In genomic region chr1:189362579-189362978, GRCm38 (mm10) we compare ENCODE assay signal across 21 mouse cellular contexts. TPM values are rescaled to one million over a fixed set of nuclear protein-coding genes. Genes with fewer than 3 reads are reported as not detected.
DNase-seq lines count a peak whose midpoint lies in the region; ATAC-seq and TF ChIP-seq lines count a peak whose summit lies in the region.
"Had no signal": no experiment of that assay in that cellular context is flagged by ENCODE, and none has a peak within 500 bp of the region (broad histone marks: within the 10 kb centered on the region; RNA-seq: fewer than 3 reads in every experiment).

No protein-coding gene starts in this region.

- no peaks in the 10 kb centered on the region for H3K36me3 ChIP-seq in midbrain, embryonic 10.5 days
- H3K36me3 ChIP-seq in midbrain, postnatal 0 days (ENCODE audit: insufficient read depth, low read length) = no peaks in the 10 kb centered on the region
- H3K36me3 ChIP-seq: embryonic facial prominence, embryonic 12.5 days; forebrain, embryonic 15.5 days; heart, embryonic 12.5 days; hindbrain, embryonic 15.5 days had no signal

- no peak overlapping the region for H3K4me3 ChIP-seq in midbrain, embryonic 10.5 days
- H3K4me3 ChIP-seq in midbrain, postnatal 0 days (ENCODE audit: low read depth, low read length) = no peak overlapping the region
- H3K4me3 ChIP-seq: embryonic facial prominence, embryonic 12.5 days; forebrain, embryonic 15.5 days; heart, embryonic 12.5 days; hindbrain, embryonic 15.5 days had no signal

- peak; percentile 41; the same call in 1 of the 2 replicates for ATAC-seq in cerebellum, adult (ENCODE audit: insufficient number of reproducible peaks, low FRiP score, low TSS enrichment)
- no peak for ATAC-seq in midbrain, postnatal 0 days (ENCODE audit: low FRiP score)
- no peak for ATAC-seq in inflammation-experienced regulatory T-cells, adult 6 months
- ATAC-seq in frontal cortex, adult (ENCODE audit: low TSS enrichment) = no peak
- ATAC-seq: activated CD4-positive, CD25-positive, alpha-beta regulatory T cell, adult 4 months; forebrain, embryonic 15.5 days; intestine, postnatal 0 days had no signal

- no peaks in the 10 kb centered on the region for H3K27me3 ChIP-seq in midbrain, embryonic 10.5 days (ENCODE audit: low read depth, poor library complexity, severe bottlenecking)
- no peaks in the 10 kb centered on the region for H3K27me3 ChIP-seq in midbrain, postnatal 0 days (ENCODE audit: insufficient read depth, low read length)
- H3K27me3 ChIP-seq: embryonic facial prominence, embryonic 12.5 days; forebrain, embryonic 15.5 days; heart, embryonic 12.5 days; hindbrain, embryonic 15.5 days had no signal

- H3K4me1 ChIP-seq in midbrain, embryonic 10.5 days = no peaks in the 10 kb centered on the region; the same call in 1 of the 2 replicates
- no peaks in the 10 kb centered on the region for H3K4me1 ChIP-seq in midbrain, postnatal 0 days (ENCODE audit: insufficient read depth, low read length)
- H3K4me1 ChIP-seq: embryonic facial prominence, embryonic 12.5 days; forebrain, embryonic 15.5 days; heart, embryonic 12.5 days; hindbrain, embryonic 15.5 days had no signal

- no peak overlapping the region for H3K9ac ChIP-seq in midbrain, postnatal 0 days (replicated peaks; ENCODE audit: low read length, poor library complexity, severe bottlenecking)
- H3K9ac ChIP-seq: embryonic facial prominence, embryonic 12.5 days; forebrain, embryonic 15.5 days; heart, embryonic 12.5 days; hindbrain, embryonic 15.5 days had no signal

- 0 out of 2 replicates have a peak overlapping the region, but pooled peaks have one; percentile 6 for H3K27ac ChIP-seq in midbrain, embryonic 10.5 days (replicated peaks)
- no peak overlapping the region for H3K27ac ChIP-seq in midbrain, postnatal 0 days (ENCODE audit: low read depth, low read length)
- H3K27ac ChIP-seq: embryonic facial prominence, embryonic 12.5 days; forebrain, embryonic 15.5 days; hindbrain, embryonic 15.5 days had no signal

- WGBS in midbrain, embryonic 10.5 days = 87% methylated on average over 6 of the region's 6 CpGs
- WGBS in midbrain, postnatal 0 days = 71% methylated on average over 6 of the region's 6 CpGs

- H3K9me3 ChIP-seq in midbrain, embryonic 10.5 days (replicated peaks) = no peaks in the 10 kb centered on the region
- H3K9me3 ChIP-seq in midbrain, postnatal 0 days (ENCODE audit: low read length) = no peaks in the 10 kb centered on the region
- H3K9me3 ChIP-seq: embryonic facial prominence, embryonic 12.5 days; forebrain, embryonic 15.5 days; heart, embryonic 12.5 days; hindbrain, embryonic 15.5 days had no signal

- TF ChIP-seq CTCF in midbrain, postnatal 0 days (IDR thresholded peaks at IDR 0.05) = no peak

- no peak for DNase-seq in cerebellum, postnatal 4 days (ENCODE audit: low spot score in 2 of 2)
- no peak for DNase-seq in midbrain, embryonic 10.5 days (ENCODE audit: low spot score)
- DNase-seq in midbrain, postnatal 0 days (ENCODE audit: low spot score) = no peak
- peak; percentile 19 for DNase-seq in cerebellum, adult 9-10 months
- peak; percentile 62 to 72 for DNase-seq in cerebellum, postnatal 25 days
- DNase-seq: adrenal gland, postnatal 25 days; B cell, adult 2 months; gastrocnemius, postnatal 14 days; heart, postnatal 36 days; kidney, adult 8-10 months had no signal

- no peak overlapping the region for H3K4me2 ChIP-seq in midbrain, postnatal 0 days (ENCODE audit: low read depth, low read length, poor library complexity, severe bottlenecking)
- H3K4me2 ChIP-seq: embryonic facial prominence, embryonic 12.5 days; forebrain, embryonic 15.5 days; heart, embryonic 12.5 days; hindbrain, embryonic 15.5 days had no signal

RNA-seq across cellular contexts. Expression of gene Kcnk2, which starts 39.5 kb away (rescaled TPM):
- 2.7 and 4.8 TPM in 2 replicates for polyA plus RNA-seq in midbrain, embryonic 10.5 days (2016; fragmentation: Nextera tagmentation; extraction: Ambion mirVana)
- total RNA-seq in midbrain, postnatal 0 days (2014; rRNA removed) = 19.8 and 22.1 TPM in 2 replicates
- polyA plus RNA-seq in midbrain, postnatal 0 days (2015; fragmentation: Nextera tagmentation; extraction: Ambion mirVana) = 17.6 and 17.9 TPM in 2 replicates
- not detected for polyA plus RNA-seq in inflammation-experienced regulatory T-cells, adult 6 months (2017; shearing (Covaris generic))
- total RNA-seq: common myeloid progenitor, adult 5-6 weeks; MEL had no signal

Comparison
In these comparisons a context has a peak if more than half of its experiments do, and no peak if none do; other contexts are left out.
1. DNase-seq: peak in cerebellum, adult 9-10 months (single experiment) and cerebellum, postnatal 25 days (2 of 2); none in cerebellum, postnatal 4 days (0 of 2), midbrain, embryonic 10.5 days (single experiment) and midbrain, postnatal 0 days (single experiment).